Mouse (Mus musculus) layer of hippocampus, adult 11-12 months (tissue): ENCODE results near the gene Gm20388.
A peak's percentile ranks its signal among the peaks of the same experiment; 100 is the strongest.

ENCODE experiments used
- DNase-seq: peaks from one replicate; pipeline ENCODE4 v3.0.0; 2022; ENCODE audit warnings: low spot score

Gm20388 gene

DNA sequence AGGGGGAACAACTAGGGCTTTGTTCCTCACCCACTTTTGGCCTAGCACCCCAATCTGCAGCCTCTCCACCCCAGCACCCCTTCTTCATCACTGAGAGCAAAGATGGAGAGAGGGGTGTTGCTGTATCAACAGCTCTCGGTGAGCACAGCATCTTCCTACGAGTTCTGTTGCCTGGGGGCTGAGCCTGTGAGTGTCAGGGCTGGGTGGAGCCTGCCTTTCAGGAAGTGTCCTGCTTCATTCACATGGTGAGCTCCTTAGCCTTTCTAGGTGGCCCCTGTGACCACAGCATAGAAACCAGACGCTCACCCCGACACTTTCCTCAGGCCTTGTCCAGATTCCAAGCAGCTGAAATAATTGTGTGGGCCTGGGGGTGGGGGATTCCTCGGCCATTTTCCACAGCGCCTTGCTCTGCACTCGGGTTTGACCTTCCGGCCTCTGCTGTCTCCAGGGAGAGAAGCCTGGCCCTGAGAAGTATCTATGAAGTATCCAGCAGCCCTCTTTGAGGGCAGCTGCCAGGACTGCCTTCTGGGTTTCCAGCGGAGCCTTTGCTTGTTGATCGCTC is 2244.5 kb downstream of the Gm20388 start:
- no peak for DNase-seq

DNA sequence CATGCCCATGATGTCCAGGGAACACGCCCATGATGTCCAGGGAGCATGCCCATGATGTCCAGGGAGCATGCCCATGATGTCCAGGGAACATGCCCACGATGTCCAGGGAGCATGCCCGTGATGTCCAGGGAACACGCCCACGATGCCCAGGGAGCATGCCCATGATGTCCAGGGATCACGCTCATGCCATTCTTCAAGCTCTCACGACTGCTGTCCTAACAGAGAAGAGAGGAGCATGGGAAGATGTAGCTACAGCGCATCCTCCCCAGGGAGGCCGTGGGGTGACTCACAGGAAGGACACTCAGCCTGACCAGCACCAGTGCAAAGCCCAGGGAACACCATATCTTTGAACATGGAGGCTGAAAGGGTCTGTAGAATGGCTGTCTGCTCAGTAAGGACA is 2245.3 kb downstream of the Gm20388 start:
- DNase-seq, result no peak

GRCm38 (mm10) chr8:122157689-122158088 is 2247.0 kb downstream of the Gm20388 start:
- DNase-seq, result no peak

GRCm38 (mm10) chr8:122160165-122160564 is 2249.5 kb downstream of the Gm20388 start:
- DNase-seq, result no peak

- peak; percentile 73 for DNase-seq
Observed at GRCm38 (mm10) chr8:122162992-122163391, 2252.4 kb downstream of the Gm20388 start.

- no peak for DNase-seq
Observed at GRCm38 (mm10) chr8:122167204-122167860, 2256.7 kb downstream of the Gm20388 start.

GRCm38 (mm10) chr8:122169446-122169845 is 2258.8 kb downstream of the Gm20388 start:
- DNase-seq, result no peak

DNA sequence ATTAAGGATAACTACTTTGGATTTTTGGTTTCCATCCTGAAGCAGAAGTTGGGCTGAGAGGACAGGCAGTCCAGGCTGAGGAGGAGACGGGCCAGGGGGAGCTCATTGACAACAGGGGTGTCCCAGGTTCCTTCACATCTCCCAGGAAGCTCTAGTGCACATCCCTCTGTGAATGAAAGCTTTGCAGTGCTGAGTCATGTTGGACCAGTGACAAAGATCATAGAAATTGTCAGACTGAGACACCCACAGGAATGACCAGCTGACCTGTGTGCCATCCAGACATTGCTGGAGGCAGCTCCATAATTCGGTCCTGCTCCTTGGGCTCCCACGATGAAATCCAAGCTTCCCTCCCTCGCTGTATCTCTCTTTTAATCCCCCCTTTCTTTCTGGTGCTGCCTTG is 2261.2 kb downstream of the Gm20388 start:
- no peak for DNase-seq

GRCm38 (mm10) chr8:122174133-122174930 is 2263.7 kb downstream of the Gm20388 start:
- DNase-seq, result no peak

- DNase-seq, result no peak
Observed at GRCm38 (mm10) chr8:122178392-122178890, 2267.8 kb downstream of the Gm20388 start.

DNA sequence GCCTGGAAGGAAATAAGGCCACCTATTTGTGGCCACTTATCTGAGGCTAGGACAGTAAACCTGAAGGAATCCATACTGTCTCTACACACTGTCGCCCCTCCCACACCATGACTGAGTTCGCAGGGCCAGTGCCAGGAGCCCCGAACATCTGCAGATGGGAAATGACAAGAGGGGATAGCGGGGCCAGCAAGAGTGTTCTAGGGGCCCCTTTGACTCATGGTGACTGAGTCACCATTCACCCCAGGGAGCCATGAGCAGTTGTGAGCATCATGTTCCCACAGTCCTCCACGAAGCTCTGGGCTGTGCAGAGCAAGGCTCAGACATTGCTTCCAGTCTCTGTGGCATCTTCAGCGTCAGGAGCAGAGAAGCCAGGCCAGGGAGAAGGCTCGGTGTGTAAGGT is 2268.7 kb downstream of the Gm20388 start:
- DNase-seq, result no peak

GRCm38 (mm10) chr8:122180116-122180515 is 2269.5 kb downstream of the Gm20388 start:
- DNase-seq, result no peak

DNA sequence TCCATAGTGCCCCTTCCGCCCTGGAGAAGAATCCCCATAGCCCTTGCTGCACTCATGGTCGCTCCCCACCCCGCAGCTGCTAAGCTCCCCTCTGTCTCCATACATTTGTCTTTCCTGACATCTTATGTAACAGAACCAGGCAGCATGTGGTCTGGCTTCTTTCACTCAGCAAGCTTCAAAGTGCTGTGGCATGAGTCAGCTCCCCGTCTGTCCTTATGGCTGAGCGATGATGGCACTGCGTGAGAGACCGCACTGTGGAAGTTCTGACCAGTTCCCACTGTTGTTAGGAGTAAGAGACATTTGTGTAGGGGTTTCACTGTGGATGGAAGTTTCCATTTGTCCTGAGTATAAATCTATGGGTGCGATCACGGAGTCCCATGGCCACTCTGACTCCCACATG is 2270.8 kb downstream of the Gm20388 start:
- peak; percentile 17 for DNase-seq

GRCm38 (mm10) chr8:122181991-122182390 is 2271.3 kb downstream of the Gm20388 start:
- no peak for DNase-seq

- DNase-seq, result no peak
Observed at GRCm38 (mm10) chr8:122186363-122186974, 2275.8 kb downstream of the Gm20388 start.

DNA sequence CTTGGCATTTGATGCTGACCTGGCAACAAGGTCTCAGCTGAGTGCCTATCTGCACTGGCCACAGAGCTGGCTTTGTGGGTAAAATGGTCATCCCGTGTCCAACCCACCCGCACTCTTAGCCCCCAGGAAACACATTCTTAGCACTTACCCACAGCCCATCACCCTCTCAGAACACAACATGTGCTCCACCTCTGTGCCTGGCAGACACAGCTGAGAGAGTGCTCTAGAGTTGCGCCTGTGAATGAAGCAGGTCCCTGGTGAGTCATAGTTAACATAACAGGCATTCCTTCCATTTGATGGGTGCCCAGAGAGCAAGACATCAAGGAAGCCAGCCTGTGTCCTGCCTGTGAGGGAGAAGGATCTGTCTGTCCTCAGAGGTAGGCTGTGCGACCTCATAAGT is 2276.6 kb downstream of the Gm20388 start:
- no peak for DNase-seq

DNA sequence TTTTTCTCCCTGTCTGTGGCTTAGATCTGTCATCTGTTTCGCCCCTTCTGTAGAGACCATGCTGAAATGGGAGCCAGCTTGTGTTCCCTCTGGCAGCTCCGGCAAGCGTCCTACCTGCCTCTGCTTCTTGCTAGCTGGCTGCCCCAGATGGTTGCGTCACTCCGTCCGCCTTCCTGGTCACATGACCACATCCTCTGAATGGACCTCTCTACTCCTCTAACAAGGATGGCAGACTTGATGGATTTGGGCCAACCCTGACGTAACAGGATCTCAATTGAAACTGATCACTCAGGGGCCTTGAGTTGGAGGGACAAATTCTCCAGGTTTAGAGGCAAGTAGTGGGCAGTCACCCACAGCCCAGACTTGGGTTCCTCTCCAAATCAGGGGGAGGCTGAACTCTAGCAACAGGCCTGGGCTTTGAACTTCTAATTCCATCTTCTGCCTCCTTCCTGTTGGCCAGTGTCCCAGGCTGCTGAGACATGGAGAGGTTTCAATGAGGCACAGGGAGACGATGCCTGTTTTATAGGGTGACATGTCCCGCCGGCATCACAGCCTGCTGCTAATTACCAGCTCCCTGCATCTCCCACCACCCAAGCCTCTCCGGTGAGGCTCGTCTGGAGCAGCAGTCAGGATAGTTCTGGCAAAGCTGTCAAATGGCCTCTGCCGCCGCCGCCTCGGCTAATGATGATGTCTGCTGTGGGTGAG is 2279.9 kb downstream of the Gm20388 start:
- peak; percentile 53 for DNase-seq

DNA sequence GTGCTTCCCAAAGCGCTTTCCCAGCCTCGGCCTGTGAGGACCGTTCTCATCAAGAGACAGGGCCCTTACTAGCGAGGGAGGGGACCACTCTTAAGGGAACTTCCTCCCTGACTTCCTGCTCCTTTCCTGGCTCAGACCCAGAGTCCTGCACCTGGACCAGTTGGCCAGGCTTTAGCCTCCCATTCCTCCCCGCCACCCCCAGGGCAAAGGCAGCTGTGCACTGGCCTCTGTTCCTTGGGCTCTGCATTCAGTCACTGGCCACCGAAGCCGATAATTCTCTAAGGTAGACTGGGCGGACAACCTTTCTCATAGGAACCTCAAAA is 2280.4 kb downstream of the Gm20388 start:
- no peak for DNase-seq

- DNase-seq, result no peak
Observed at GRCm38 (mm10) chr8:122192771-122193170, 2282.1 kb downstream of the Gm20388 start.

GRCm38 (mm10) chr8:122193521-122193920 is 2282.9 kb downstream of the Gm20388 start:
- no peak for DNase-seq

DNA sequence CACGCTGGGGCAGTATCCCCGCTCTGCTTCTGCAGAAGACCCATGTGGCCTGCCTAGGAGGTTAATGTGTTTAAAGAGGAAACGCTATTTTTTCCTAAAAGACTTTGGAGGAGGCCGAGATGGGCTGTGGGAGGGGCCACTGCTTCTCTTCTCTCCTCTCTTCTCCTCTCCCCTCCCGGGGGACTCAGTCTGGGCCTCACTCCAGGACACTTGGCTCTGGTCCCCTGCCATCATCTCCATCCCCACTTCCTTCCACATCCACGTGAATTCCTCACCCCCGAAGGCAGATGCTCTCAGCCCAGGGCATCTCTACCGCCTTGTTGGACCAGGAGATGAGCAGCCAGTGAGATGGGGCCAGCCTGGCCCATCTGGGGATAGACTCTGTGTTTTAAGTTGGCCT is 2283.8 kb downstream of the Gm20388 start:
- peak; percentile 19 for DNase-seq

- no peak for DNase-seq
Observed at GRCm38 (mm10) chr8:122197342-122197741, 2286.7 kb downstream of the Gm20388 start.
